Mouse (Mus musculus) MEL (cell line): ENCODE measurements around the gene Canx. TPM values are rescaled to one million over a fixed set of nuclear protein-coding genes. Genes with fewer than 3 reads are reported as not detected.

Experiments
- DNase-seq: peaks from one replicate; pipeline ENCODE4 v3.0.0; 2011; ENCODE audit warnings: low read depth, low spot score
- H3K27ac ChIP-seq: 2 replicates; pipeline ENCODE4 v1.5.1; 2012; ENCODE audit warnings: low read depth, mild to moderate bottlenecking, control low read depth, low read length, moderate library complexity; ENCODE audit not compliant: control insufficient read depth
- H3K27me3 ChIP-seq, 2 experiments: fragments of 150-350 bp in 1 of 2; sonication (generic) in 1 of 2; 2 replicates each; pipeline ENCODE4 v1.6.1; 2012; ENCODE audit warnings: low read length in 2 of 2, mild to moderate bottlenecking in 2 of 2, improper control_type of control experiment in 1 of 2, moderate library complexity in 1 of 2; ENCODE audit not compliant: insufficient read depth in 2 of 2, control insufficient read depth in 1 of 2
- H3K36me3 ChIP-seq, 2 experiments: 2 replicates each; pipeline ENCODE4 v1.6.1; 2012 to 2014; ENCODE audit warnings: low read length in 2 of 2, improper control_type of control experiment in 1 of 2, inconsistent platforms in 1 of 2, mild to moderate bottlenecking in 1 of 2; ENCODE audit not compliant: insufficient read depth in 2 of 2, control insufficient read depth in 1 of 2
- H3K4me1 ChIP-seq, 2 experiments: fragments of 150-350 bp in 1 of 2; sonication (generic) in 1 of 2; 2 replicates each; pipeline ENCODE4 v1.6.1; 2012; ENCODE audit warnings: low read length in 2 of 2, improper control_type of control experiment in 1 of 2, mild to moderate bottlenecking in 1 of 2; ENCODE audit not compliant: insufficient read depth in 2 of 2, control insufficient read depth in 1 of 2
- H3K4me3 ChIP-seq, 2 experiments: fragments of 150-350 bp in 1 of 2; sonication (generic) in 1 of 2; 2 replicates each; pipeline ENCODE4 v1.5.1; 2012; ENCODE audit warnings: low read depth in 2 of 2, low read length in 2 of 2, mild to moderate bottlenecking in 2 of 2, moderate library complexity in 2 of 2, control low read depth in 1 of 2, improper control_type of control experiment in 1 of 2; ENCODE audit not compliant: control insufficient read depth in 1 of 2, insufficient read depth in 1 of 2
- H3K79me2 ChIP-seq: 2 replicates; pipeline ENCODE4 v1.6.1; 2012; ENCODE audit warnings: mild to moderate bottlenecking, low read length, moderate library complexity; ENCODE audit not compliant: control insufficient read depth, poor library complexity, insufficient read depth
- H3K9ac ChIP-seq: 2 replicates; pipeline ENCODE4 v1.6.1; 2012; ENCODE audit warnings: low read depth, mild to moderate bottlenecking, control low read depth, low read length, moderate library complexity; ENCODE audit not compliant: control insufficient read depth, poor library complexity, severe bottlenecking
- H3K9me3 ChIP-seq: fragments of 150-350 bp; sonication (generic); replicated peaks from 2 replicates; pipeline ENCODE4 v1.6.1; 2012; ENCODE audit warnings: mild to moderate bottlenecking, low read length, improper control_type of control experiment, moderate library complexity; ENCODE audit not compliant: insufficient read depth
- BHLHE40 ChIP-seq: IDR thresholded peaks from 2 replicates; pipeline ENCODE4 v1.6.1; 2012; ENCODE audit warnings: low read depth, mild to moderate bottlenecking, inconsistent platforms, low read length, improper control_type of control experiment, borderline replicate concordance
- CHD1 ChIP-seq: IDR thresholded peaks from 2 replicates; pipeline ENCODE4 v1.6.1; 2012; ENCODE audit warnings: low read depth, mild to moderate bottlenecking, inconsistent platforms, low read length, improper control_type of control experiment
- CHD2 ChIP-seq: IDR thresholded peaks from 2 replicates; pipeline ENCODE4 v1.6.1; 2011; ENCODE audit warnings: low read length, improper control_type of control experiment
- CTCF ChIP-seq, 3 experiments: IDR thresholded peaks in 2 of 3; conservative IDR thresholded peaks in 1 of 3; 2 replicates each; pipeline ENCODE4 v1.5.1; 2011 to 2012; ENCODE audit warnings: low read length in 3 of 3, low read depth in 2 of 3, mild to moderate bottlenecking in 2 of 3, improper control_type of control experiment in 1 of 3, inconsistent platforms in 1 of 3, mixed read lengths in 1 of 3, moderate library complexity in 1 of 3; ENCODE audit not compliant: control insufficient read depth in 1 of 3, insufficient read depth in 1 of 3, poor library complexity in 1 of 3, severe bottlenecking in 1 of 3
- ELF1 ChIP-seq: IDR thresholded peaks from 2 replicates; pipeline ENCODE4 v1.6.1; 2014; ENCODE audit warnings: low read depth, mild to moderate bottlenecking, inconsistent platforms, low read length, improper control_type of control experiment, moderate library complexity
- EP300 ChIP-seq, 2 experiments: IDR thresholded peaks; 2 replicates each; pipeline ENCODE4 v1.6.1; 2011; ENCODE audit warnings: improper control_type of control experiment in 2 of 2, low read length in 2 of 2, low read depth in 1 of 2, mild to moderate bottlenecking in 1 of 2
- ETS1 ChIP-seq: IDR thresholded peaks from 2 replicates; pipeline ENCODE4 v1.6.1; 2012; ENCODE audit warnings: low read depth, mild to moderate bottlenecking, inconsistent platforms, low read length, improper control_type of control experiment, moderate library complexity
- GABPA ChIP-seq: IDR thresholded peaks from 2 replicates; pipeline ENCODE4 v1.6.1; 2012; ENCODE audit warnings: low read depth, mild to moderate bottlenecking, inconsistent platforms, low read length, improper control_type of control experiment, moderate library complexity
- HCFC1 ChIP-seq: IDR thresholded peaks from 2 replicates; pipeline ENCODE4 v1.6.1; 2012; ENCODE audit warnings: low read depth, mild to moderate bottlenecking, inconsistent platforms, low read length, improper control_type of control experiment, moderate library complexity
- JUND ChIP-seq: IDR thresholded peaks from 2 replicates; pipeline ENCODE4 v1.6.1; 2011; ENCODE audit warnings: low read depth, mild to moderate bottlenecking, improper control_type of control experiment, low read length
- MAFK ChIP-seq: IDR thresholded peaks from 2 replicates; pipeline ENCODE4 v1.6.1; 2011; ENCODE audit warnings: low read depth, mild to moderate bottlenecking, low read length, improper control_type of control experiment, borderline replicate concordance
- MAZ ChIP-seq: IDR thresholded peaks from 2 replicates; pipeline ENCODE4 v1.6.1; 2012; ENCODE audit warnings: low read depth, mild to moderate bottlenecking, inconsistent platforms, low read length, improper control_type of control experiment
- MEF2A ChIP-seq: IDR thresholded peaks from 2 replicates; pipeline ENCODE4 v1.6.1; 2014; ENCODE audit warnings: low read depth, mild to moderate bottlenecking, inconsistent platforms, low read length, improper control_type of control experiment; ENCODE audit not compliant: poor library complexity, insufficient replicate concordance, severe bottlenecking; ENCODE audit errors: extremely low read depth
- MXI1 ChIP-seq: IDR thresholded peaks from 2 replicates; pipeline ENCODE4 v1.6.1; 2011; ENCODE audit warnings: mild to moderate bottlenecking, low read depth, low read length, improper control_type of control experiment
- MYB ChIP-seq: IDR thresholded peaks from 2 replicates; pipeline ENCODE4 v1.6.1; 2011; ENCODE audit warnings: mild to moderate bottlenecking, low read depth, low read length, improper control_type of control experiment
- MYC ChIP-seq: IDR thresholded peaks from 2 replicates; pipeline ENCODE4 v1.6.1; 2011; ENCODE audit warnings: low read depth, mild to moderate bottlenecking, low read length, improper control_type of control experiment, moderate library complexity
- NELFE ChIP-seq: IDR thresholded peaks from 2 replicates; pipeline ENCODE4 v1.6.1; 2011; ENCODE audit warnings: low read depth, low read length, improper control_type of control experiment
- POLR2A ChIP-seq, 2 experiments: IDR thresholded peaks; 2 replicates each; pipeline ENCODE4 v1.6.1; 2011 to 2012; ENCODE audit warnings: low read length in 2 of 2, mild to moderate bottlenecking in 2 of 2, control low read depth in 1 of 2, improper control_type of control experiment in 1 of 2, low read depth in 1 of 2, moderate library complexity in 1 of 2; ENCODE audit not compliant: control insufficient read depth in 1 of 2, insufficient read depth in 1 of 2, poor library complexity in 1 of 2
- POLR2AphosphoS2 ChIP-seq: IDR thresholded peaks from 2 replicates; pipeline ENCODE4 v1.6.1; 2011; ENCODE audit warnings: low read length, improper control_type of control experiment
- POLR2AphosphoS5 ChIP-seq: IDR thresholded peaks from 2 replicates; pipeline ENCODE4 v1.6.1; 2012; ENCODE audit warnings: low read depth, borderline replicate concordance, mild to moderate bottlenecking, inconsistent platforms, low read length, moderate library complexity, mixed read lengths
- RCOR1 ChIP-seq: IDR thresholded peaks from 2 replicates; pipeline ENCODE4 v1.6.1; 2012; ENCODE audit warnings: low read depth, mild to moderate bottlenecking, inconsistent platforms, low read length, improper control_type of control experiment
- SIN3A ChIP-seq: IDR thresholded peaks from 2 replicates; pipeline ENCODE4 v1.6.1; 2012; ENCODE audit warnings: low read length, improper control_type of control experiment, inconsistent platforms
- SMC3 ChIP-seq: IDR thresholded peaks from 2 replicates; pipeline ENCODE4 v1.6.1; 2011; ENCODE audit warnings: low read depth, low read length, improper control_type of control experiment
- TAL1 ChIP-seq: IDR thresholded peaks from 2 replicates; pipeline ENCODE4 v1.6.1; 2012; ENCODE audit warnings: mild to moderate bottlenecking, inconsistent platforms, low read length, moderate library complexity, mixed read lengths
- TBP ChIP-seq: IDR thresholded peaks from 2 replicates; pipeline ENCODE4 v1.8.0; 2011; ENCODE audit warnings: low read depth, low read length, improper control_type of control experiment
- TCF12 ChIP-seq: IDR thresholded peaks from 2 replicates; pipeline ENCODE4 v1.6.1; 2014; ENCODE audit warnings: low read depth, mild to moderate bottlenecking, inconsistent platforms, low read length, improper control_type of control experiment, moderate library complexity
- USF1 ChIP-seq: IDR thresholded peaks from 2 replicates; pipeline ENCODE4 v1.6.1; 2014; ENCODE audit warnings: low read depth, mild to moderate bottlenecking, inconsistent platforms, low read length, improper control_type of control experiment, moderate library complexity
- USF2 ChIP-seq, 2 experiments: IDR thresholded peaks; 2 replicates each; pipeline ENCODE4 v1.6.1; 2011 to 2012; ENCODE audit warnings: improper control_type of control experiment in 2 of 2, low read length in 2 of 2, borderline replicate concordance in 1 of 2, inconsistent platforms in 1 of 2, low read depth in 1 of 2, mild to moderate bottlenecking in 1 of 2; ENCODE audit not compliant: insufficient read depth in 1 of 2
- ZC3H11A ChIP-seq: IDR thresholded peaks from 2 replicates; pipeline ENCODE4 v1.6.1; 2012; ENCODE audit warnings: low read depth, mild to moderate bottlenecking, inconsistent platforms, low read length, improper control_type of control experiment
- ZKSCAN1 ChIP-seq: IDR thresholded peaks from 2 replicates; pipeline ENCODE4 v1.6.1; 2012; ENCODE audit warnings: low read depth, mild to moderate bottlenecking, inconsistent platforms, low read length, improper control_type of control experiment, moderate library complexity
- ZMIZ1 ChIP-seq: IDR thresholded peaks from 2 replicates; pipeline ENCODE4 v1.6.1; 2012; ENCODE audit warnings: low read depth, mild to moderate bottlenecking, inconsistent platforms, low read length, improper control_type of control experiment, moderate library complexity
- polyA plus RNA-seq, 2 experiments: library from polyadenylated mRNA; stranded (reverse) in 1 of 2; unstranded in 1 of 2; fragments of >175 nt in 1 of 2; fragments of >200 nt in 1 of 2; gene quantifications; 2 replicates each; pipeline versions ENCODE4 v1.2.1 to v1.2.4; 2012; ENCODE audit warnings: low replicate concordance in 2 of 2, low read depth in 1 of 2; ENCODE audit not compliant: insufficient read length in 2 of 2, insufficient read depth in 1 of 2, missing spikeins in 1 of 2
- total RNA-seq: library from RNA; depleted of rRNA; stranded (reverse); fragments of 300-350 nt; gene quantifications from 2 replicates; pipeline ENCODE4 v1.2.3, GENCODE M21; 2012

Gene Canx
- total and polyA plus RNA-seq, 3 experiments = 390 to 867 (median 464) TPM

GRCm38 (mm10) chr11:50328075-50328625 is 2.7 kb upstream of the Canx start (continued):
- TF ChIP-seq USF1 (no peak), MYB (no peak), ETS1 (peak; percentile 69), MXI1 (peak; percentile 43; the same call in 1 of the 2 replicates), SIN3A (peak; percentile 24; the same call in 1 of the 2 replicates), TBP (peak; percentile 94), JUND (no peak), USF2 (IDR thresholded peaks at IDR 0.05; ENCODE audit: borderline replicate concordance in 1 of 2, insufficient read depth in 1 of 2, low read depth in 1 of 2, low read length in 2 of 2) (no peak), NELFE (no peak), TCF12 (peak; percentile 39; the same call in 1 of the 2 replicates), ZC3H11A (no peak), ZMIZ1 (no peak)

- H3K4me1 ChIP-seq = peaks cover 21 to 22% of the 10 kb centered on the region in 2 experiments
- peak overlapping the region; percentile 74 to 77 for H3K4me3 ChIP-seq
- peaks cover 45% of the 10 kb centered on the region for H3K79me2 ChIP-seq
- H3K36me3 ChIP-seq = peaks cover 14 to 55% of the 10 kb centered on the region in 2 experiments; a peak in 3 of 4 replicates
- H3K9me3 ChIP-seq = no peaks in the 10 kb centered on the region
- no peaks in the 10 kb centered on the region for H3K27me3 ChIP-seq
- peak; percentile 76 for DNase-seq
- H3K27ac ChIP-seq = peak overlapping the region; percentile 84
- peak overlapping the region; percentile 84 for H3K9ac ChIP-seq
- TF ChIP-seq POLR2AphosphoS2 (0 out of 2 replicates have a peak, but pooled peaks have one; percentile 39), ZMIZ1 (peak; percentile 81), CTCF (IDR thresholded peaks at IDR 0.05 in 2 of 3, conservative IDR thresholded peaks at IDR 0.05 in 1 of 3; ENCODE audit: control insufficient read depth in 1 of 3, insufficient read depth in 1 of 3, low read depth in 2 of 3, low read length in 3 of 3, poor library complexity in 1 of 3, severe bottlenecking in 1 of 3) (no peak), ZKSCAN1 (no peak), TAL1 (no peak), JUND (peak; percentile 35; the same call in 1 of the 2 replicates), ELF1 (no peak), BHLHE40 (no peak), TCF12 (no peak; the same call in 1 of the 2 replicates), ZC3H11A (no peak), MAZ (no peak), MAFK (no peak), MEF2A (no peak), CHD1 (peak; percentile 92; the same call in 1 of the 2 replicates), POLR2A (IDR thresholded peaks at IDR 0.05; ENCODE audit: control insufficient read depth in 1 of 2, insufficient read depth in 1 of 2, low read depth in 1 of 2, low read length in 2 of 2, poor library complexity in 1 of 2) (no peak; a peak in 1 of 4 replicates), TBP (peak; percentile 70; the same call in 1 of the 2 replicates), CHD2 (no peak), ETS1 (no peak), MYC (no peak), MYB (no peak), MXI1 (no peak), GABPA (no peak), POLR2AphosphoS5 (no peak), USF2 (IDR thresholded peaks at IDR 0.05; ENCODE audit: borderline replicate concordance in 1 of 2, insufficient read depth in 1 of 2, low read depth in 1 of 2, low read length in 2 of 2) (no peak), RCOR1 (no peak), EP300 (IDR thresholded peaks at IDR 0.05; ENCODE audit: low read depth in 1 of 2, low read length in 2 of 2) (peak; percentile 24 to 25; a peak in 2 of 4 replicates), SMC3 (no peak), HCFC1 (no peak)
These were observed 961 bp upstream of the Canx start for GRCm38 (mm10) chr11:50326302-50326966.
